Mouse (Mus musculus) liver, embryonic 11.5 days (tissue): ENCODE measurements around the gene Rtn4rl1. TPM values are rescaled to one million over a fixed set of nuclear protein-coding genes. Genes with fewer than 3 reads are reported as not detected.
A peak's percentile ranks its signal among the peaks of the same experiment; 100 is the strongest.

Experiments used
- ATAC-seq: fragments of 200-750 bp; cut with Nextera tagmentation; replicated peaks from 2 replicates; pipeline ENCODE4 v1.8.0; 2017; ENCODE audit warnings: moderate number of reproducible peaks, mild to moderate bottlenecking, moderate TSS enrichment, moderate library complexity; ENCODE audit not compliant: low FRiP score
- DNase-seq: peaks from one replicate; pipeline ENCODE4 v3.0.0-alpha.2; 2017; ENCODE audit warnings: low spot score
- H3K27ac ChIP-seq: fragments of 300-500 bp; sonication (generic); 2 replicates; pipeline ENCODE4 v1.5.1; 2014; ENCODE audit warnings: mild to moderate bottlenecking, low read depth, low read length, control low read depth
- H3K27me3 ChIP-seq: fragments of 300-500 bp; sonication (generic); replicated peaks from 2 replicates; pipeline ENCODE4 v1.6.1; 2014; ENCODE audit warnings: low read length, mixed read lengths; ENCODE audit not compliant: control insufficient read depth, insufficient read depth
- H3K36me3 ChIP-seq: fragments of 300-500 bp; sonication (generic); 2 replicates; pipeline ENCODE4 v1.6.1; 2014; ENCODE audit warnings: mild to moderate bottlenecking, low read length, moderate library complexity, mixed read lengths; ENCODE audit not compliant: control insufficient read depth, insufficient read depth
- H3K4me1 ChIP-seq: fragments of 300-500 bp; sonication (generic); replicated peaks from 2 replicates; pipeline ENCODE4 v1.6.1; 2014; ENCODE audit warnings: low read length, mixed read lengths; ENCODE audit not compliant: control insufficient read depth, insufficient read depth
- H3K4me2 ChIP-seq: fragments of 300-500 bp; sonication (generic); 2 replicates; pipeline ENCODE4 v1.6.1; 2014; ENCODE audit warnings: mild to moderate bottlenecking, control low read depth, moderate library complexity
- H3K4me3 ChIP-seq: fragments of 300-500 bp; sonication (generic); 2 replicates; pipeline ENCODE4 v1.5.1; 2014; ENCODE audit warnings: low read depth, low read length, control low read depth
- H3K9ac ChIP-seq: fragments of 300-500 bp; sonication (generic); 2 replicates; pipeline ENCODE4 v1.6.1; 2014; ENCODE audit warnings: low read depth, low read length, control low read depth
- H3K9me3 ChIP-seq: fragments of 300-500 bp; sonication (generic); 2 replicates; pipeline ENCODE4 v1.6.1; 2016; ENCODE audit warnings: low read length, inconsistent platforms, mixed read lengths; ENCODE audit not compliant: control insufficient read depth
- WGBS: fragments of 180-500 bp; shearing (Covaris S2); extraction: QIAGEN DNeasy Blood & Tissue Kit; methylation state at CpG from one replicate; pipeline ENCODE4 v1.1.7; 2014; 5-methylcytosine and 5-hydroxymethylcytosine counted together
- polyA plus RNA-seq: library from polyadenylated mRNA; unstranded; fragments of >200 nt; fragmentation: Nextera tagmentation; extraction: Ambion mirVana; gene quantifications from 2 replicates; pipeline ENCODE4 v1.2.1, GENCODE M21; 2014

Gene Rtn4rl1
- polyA plus RNA-seq, 1 experiment from 2014 or later = 2.9 TPM

- H3K27me3 ChIP-seq = peaks cover 85% of the 10 kb centered on the region
- peaks cover 67% of the 10 kb centered on the region for H3K4me1 ChIP-seq
- H3K9me3 ChIP-seq = no peaks in the 10 kb centered on the region
- 4% methylated on average over 58 of the region's 63 CpGs for whole genome bisulfite sequencing
- DNase-seq (peak; percentile 53), ATAC-seq (no peak)
- H3K9ac ChIP-seq = peak overlapping the region; percentile 64
- peak overlapping the region; percentile 65 for H3K4me3 ChIP-seq
- H3K27ac ChIP-seq = peak overlapping the region; percentile 38; the same call in 1 of the 2 replicates
- H3K4me2 ChIP-seq = peak overlapping the region; percentile 97
- H3K36me3 ChIP-seq = peaks cover 4% of the 10 kb centered on the region; the same call in 1 of the 2 replicates
These were observed 25.7 kb upstream of the Rtn4rl1 start for GRCm38 (mm10) chr11:75167643-75168589.

- Histone ChIP-seq H3K36me3 (no peaks in the 10 kb centered on the region; the same call in 1 of the 2 replicates), H3K27ac (peak overlapping the region; percentile 55), H3K4me1 (peaks cover 75% of the 10 kb centered on the region), H3K9me3 (no peaks in the 10 kb centered on the region), H3K4me2 (peak overlapping the region; percentile 97), H3K4me3 (peak overlapping the region; percentile 65), H3K9ac (peak overlapping the region; percentile 64), H3K27me3 (peaks cover 94% of the 10 kb centered on the region)
- DNase-seq (peak; percentile 84), ATAC-seq (peak; percentile 47; the same call in 1 of the 2 replicates)
- WGBS = under 1% methylated on average over 83 of the region's 83 CpGs
These were observed 24.8 kb upstream of the Rtn4rl1 start for GRCm38 (mm10) chr11:75168590-75169361.

GRCm38 (mm10) chr11:75169405-75170080, 24.0 kb upstream of the Rtn4rl1 start, which contains the start of gene Hic1:
Hic1 (minus strand) TSS chr11:75169519.
- no peaks in the 10 kb centered on the region for H3K9me3 ChIP-seq
- no peak for DNase-seq
- peak within 1 kb of the TSS; percentile 55 for H3K27ac ChIP-seq
- peak within 1 kb of the TSS; percentile 97 for H3K4me2 ChIP-seq
- 8% methylated on average over 23 of the region's 23 CpGs for WGBS
- no peaks in the 10 kb centered on the region; the same call in 1 of the 2 replicates for H3K36me3 ChIP-seq
- peaks cover 80% of the 10 kb centered on the region for H3K4me1 ChIP-seq
- H3K9ac ChIP-seq = peak within 1 kb of the TSS; percentile 64
- no peak for ATAC-seq
- peaks cover 97% of the 10 kb centered on the region for H3K27me3 ChIP-seq
- H3K4me3 ChIP-seq = peak within 1 kb of the TSS; percentile 65

DNA sequence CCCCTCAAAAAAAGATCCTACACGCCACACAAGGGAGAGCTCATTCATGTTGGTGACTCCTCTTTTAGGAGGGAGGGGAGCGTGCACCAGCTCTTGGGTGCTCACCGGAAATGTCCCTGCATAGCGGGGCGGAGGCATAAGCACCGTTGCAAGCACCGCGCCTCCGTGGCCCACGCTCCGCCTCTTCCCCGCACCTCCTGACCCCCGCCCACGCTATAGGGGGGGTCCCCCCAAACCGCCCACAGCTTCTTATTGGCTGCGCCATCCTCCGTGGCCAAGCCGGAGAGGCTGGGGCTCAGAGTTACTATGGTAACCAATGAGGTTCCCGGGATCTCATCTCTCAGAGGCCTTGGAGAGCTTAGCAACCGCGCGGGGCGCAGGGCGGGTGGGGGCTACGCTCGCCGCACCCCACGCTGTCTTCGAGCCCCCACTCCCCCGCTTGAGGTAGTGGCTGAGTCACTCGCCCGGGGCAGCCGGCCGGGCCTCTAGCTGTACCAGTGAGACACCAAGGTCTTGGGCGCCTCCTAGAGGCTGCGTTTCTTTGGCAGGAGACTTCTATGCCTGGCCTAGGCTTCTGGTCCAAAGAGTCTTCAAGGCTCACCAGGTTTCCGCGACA, 23.3 kb upstream of the Rtn4rl1 start:
- DNase-seq = peak; percentile 87
- Histone ChIP-seq H3K4me1 (peaks cover 74% of the 10 kb centered on the region), H3K27me3 (peaks cover 90% of the 10 kb centered on the region), H3K9me3 (no peaks in the 10 kb centered on the region), H3K9ac (no peak overlapping the region), H3K27ac (no peak overlapping the region), H3K4me3 (peak overlapping the region; percentile 65), H3K36me3 (no peaks in the 10 kb centered on the region; the same call in 1 of the 2 replicates), H3K4me2 (peak overlapping the region; percentile 97)
- under 1% methylated on average over 38 of the region's 38 CpGs for WGBS
- peak; percentile 48; the same call in 1 of the 2 replicates for ATAC-seq

- H3K4me3 ChIP-seq = peak overlapping the region; percentile 65
- WGBS = 9% methylated on average over 17 of the region's 17 CpGs
- H3K9me3 ChIP-seq = no peaks in the 10 kb centered on the region
- H3K4me2 ChIP-seq = peak overlapping the region; percentile 77
- ATAC-seq (no peak), DNase-seq (no peak)
- H3K36me3 ChIP-seq = no peaks in the 10 kb centered on the region; the same call in 1 of the 2 replicates
- no peak overlapping the region for H3K27ac ChIP-seq
- no peak overlapping the region for H3K9ac ChIP-seq
- H3K4me1 ChIP-seq = peaks cover 64% of the 10 kb centered on the region
- H3K27me3 ChIP-seq = peaks cover 79% of the 10 kb centered on the region
These were observed 22.3 kb upstream of the Rtn4rl1 start for GRCm38 (mm10) chr11:75171186-75171865.

DNA sequence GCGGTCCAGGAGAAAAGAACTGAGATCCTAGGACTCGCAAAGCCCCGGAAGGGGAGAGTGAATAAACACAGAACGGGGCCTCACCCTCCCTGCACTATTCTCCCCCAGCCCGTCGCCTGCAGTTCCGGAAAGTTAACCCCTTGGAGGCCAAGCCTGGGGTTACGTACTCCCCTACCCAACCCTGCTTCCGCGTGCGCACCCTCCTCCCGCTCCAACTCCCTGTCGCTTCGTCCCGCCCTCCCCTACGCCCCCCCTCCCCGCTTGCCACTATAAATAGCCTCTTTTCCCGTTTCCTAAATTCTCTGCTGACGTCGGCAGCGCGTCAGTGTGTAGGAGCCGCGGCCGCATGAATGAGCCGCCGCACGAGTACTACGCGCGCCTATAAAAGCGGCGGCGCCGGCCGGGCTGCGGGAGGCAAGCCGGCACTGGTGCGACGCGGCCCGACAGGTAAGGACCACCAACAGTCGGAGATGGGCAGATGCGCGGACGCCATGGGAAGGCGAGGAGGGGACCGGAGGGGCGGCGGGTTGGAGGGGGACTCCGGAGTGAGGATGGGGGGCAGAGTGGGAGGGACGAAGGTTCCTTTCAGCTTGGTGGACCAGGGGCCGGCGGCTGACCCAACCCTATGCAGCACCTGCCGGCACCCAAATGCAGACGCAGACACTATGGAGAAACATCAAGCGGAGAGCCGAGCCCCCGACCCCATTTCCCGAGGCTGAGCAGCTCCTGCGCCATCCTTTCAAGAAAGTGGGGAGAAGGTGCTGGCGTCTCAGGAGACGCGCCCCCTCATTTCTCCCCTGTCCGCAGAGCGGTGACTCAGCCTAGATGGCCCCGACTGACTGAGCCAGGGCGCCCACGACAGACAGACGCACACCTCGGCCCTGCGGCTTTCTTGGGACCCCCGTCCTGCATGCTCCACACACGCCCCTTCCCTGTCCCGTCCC, 21.2 kb upstream of the Rtn4rl1 start:
- DNase-seq = peak; percentile 50
- Histone ChIP-seq H3K9me3 (no peaks in the 10 kb centered on the region), H3K36me3 (peaks cover 3% of the 10 kb centered on the region; the same call in 1 of the 2 replicates), H3K4me2 (peak overlapping the region; percentile 77), H3K27ac (no peak overlapping the region), H3K4me3 (peak overlapping the region; percentile 65), H3K4me1 (peaks cover 53% of the 10 kb centered on the region), H3K9ac (no peak overlapping the region), H3K27me3 (peaks cover 68% of the 10 kb centered on the region)
- WGBS = under 1% methylated on average over 73 of the region's 75 CpGs
- ATAC-seq = no peak
